Mouse (Mus musculus) kidney, adult 2 months (tissue): ENCODE measurements around the gene Pacsin2.
"Not testable (repeated sequence)": the region's sequence is repeated elsewhere in the genome, so short reads cannot be mapped to it uniquely, and the experiment has no call there.

Experiments used
- CTCF ChIP-seq: fragments of 200-500 bp; conservative IDR thresholded peaks from 2 replicates; pipeline ENCODE4 v1.5.1; 2011; ENCODE audit warnings: low read depth, mild to moderate bottlenecking, control low read depth, low read length, moderate library complexity, mixed read lengths; ENCODE audit not compliant: insufficient read depth, insufficient read length
- POLR2A ChIP-seq: fragments of 200-500 bp; IDR thresholded peaks from one replicate; pipeline ENCODE4 v1.6.1; 2011; ENCODE audit warnings: low read depth, low read length, control low read depth

- not testable (repeated sequence) for TF ChIP-seq POLR2A, CTCF
Measured at GRCm38 (mm10) chr15:83368702-83369101, 95.7 kb downstream of the Pacsin2 start.
